Mouse (Mus musculus) inflammation-experienced regulatory T-cells, adult 6 months (primary cell): ENCODE results near the gene Ache. TPM values are rescaled to one million over a fixed set of nuclear protein-coding genes. Genes with fewer than 3 reads are reported as not detected.
"Not testable (repeated sequence)": the region's sequence is repeated elsewhere in the genome, so short reads cannot be mapped to it uniquely, and the experiment has no call there.

Experiments used
- ATAC-seq: one replicate; pipeline ENCODE4 v1.8.0; 2017
- polyA plus RNA-seq, 3 experiments: library from polyadenylated mRNA; unstranded; fragments of 100-300 nt; shearing (Covaris generic); gene quantifications; one replicate each; pipeline ENCODE4 v1.2.1; 2017

Ache gene
- polyA plus RNA-seq, result not detected

GRCm38 (mm10) chr5:137287032-137287952, at the start of gene Ache:
Ache (plus strand) TSS chr5:137287519.
- peak; percentile 27 for ATAC-seq

GRCm38 (mm10) chr5:137263897-137264720, 23.2 kb upstream of the Ache start:
- ATAC-seq, result no peak

DNA sequence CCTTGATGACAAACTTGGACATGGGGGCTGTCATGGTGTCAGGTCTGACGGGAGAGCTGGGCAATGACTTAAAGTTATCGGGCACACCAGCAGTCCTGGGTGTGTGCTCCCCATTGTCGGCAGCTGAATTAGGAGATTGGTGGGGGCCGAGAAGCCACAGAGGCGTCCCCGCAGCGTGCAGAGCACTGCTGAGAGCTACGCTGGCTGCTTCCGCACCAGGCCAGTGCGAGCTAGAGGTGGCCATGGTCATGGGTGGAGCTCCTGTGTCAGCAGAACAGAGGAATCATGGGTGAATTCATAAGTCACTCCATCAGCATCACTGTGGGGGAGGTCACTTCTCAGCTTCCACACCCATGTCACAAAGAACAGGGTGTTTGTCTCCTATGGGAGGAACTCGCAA, 22.5 kb upstream of the Ache start:
- ATAC-seq, result no peak

- peak; percentile 80 for ATAC-seq
Measured at GRCm38 (mm10) chr5:137268131-137268910, 19.0 kb upstream of the Ache start.

GRCm38 (mm10) chr5:137277360-137278342, 9.7 kb upstream of the Ache start:
- ATAC-seq, result no peak

DNA sequence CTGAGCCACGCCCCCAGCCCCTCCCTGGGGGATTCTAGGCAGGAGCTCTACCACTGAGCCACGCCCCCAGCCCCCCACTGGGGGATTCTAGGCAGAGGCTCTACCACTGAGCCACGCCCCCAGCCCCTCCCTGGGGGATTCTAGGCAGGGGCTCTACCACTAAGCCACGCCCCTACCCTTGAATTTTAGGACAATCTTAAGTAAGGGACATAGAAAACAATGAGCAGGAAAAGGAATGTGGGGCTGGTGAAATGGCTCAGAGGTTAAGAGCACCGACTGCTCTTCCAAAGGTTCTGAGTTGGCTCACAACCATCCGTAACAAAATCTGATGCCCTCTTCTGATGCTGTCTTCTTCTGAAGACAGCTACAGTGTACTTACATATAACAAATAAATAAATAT, 2.9 kb upstream of the Ache start:
- not testable (repeated sequence) for ATAC-seq

GRCm38 (mm10) chr5:137285045-137285444, 2.3 kb upstream of the Ache start:
- ATAC-seq, result no peak

DNA sequence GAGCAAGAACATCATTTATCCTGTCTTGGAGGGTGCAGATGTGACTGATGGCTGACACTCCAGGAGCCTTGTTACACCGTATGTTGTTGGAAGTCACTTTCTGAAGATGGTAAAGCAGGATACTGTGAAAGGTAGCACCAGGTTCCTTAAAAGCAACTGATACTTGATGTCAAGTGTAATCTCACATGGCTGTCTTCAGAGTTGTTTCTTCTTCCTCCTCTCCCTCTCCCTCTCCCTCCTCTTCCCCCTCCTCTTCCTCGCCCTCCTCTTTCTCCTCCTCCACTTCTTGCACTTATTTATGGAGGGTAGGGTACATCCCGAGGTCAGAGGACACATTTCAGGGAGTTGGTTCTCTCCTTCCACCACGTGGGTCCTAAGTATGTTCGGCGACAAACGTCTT, 1.3 kb upstream of the Ache start:
- ATAC-seq, result no peak

DNA sequence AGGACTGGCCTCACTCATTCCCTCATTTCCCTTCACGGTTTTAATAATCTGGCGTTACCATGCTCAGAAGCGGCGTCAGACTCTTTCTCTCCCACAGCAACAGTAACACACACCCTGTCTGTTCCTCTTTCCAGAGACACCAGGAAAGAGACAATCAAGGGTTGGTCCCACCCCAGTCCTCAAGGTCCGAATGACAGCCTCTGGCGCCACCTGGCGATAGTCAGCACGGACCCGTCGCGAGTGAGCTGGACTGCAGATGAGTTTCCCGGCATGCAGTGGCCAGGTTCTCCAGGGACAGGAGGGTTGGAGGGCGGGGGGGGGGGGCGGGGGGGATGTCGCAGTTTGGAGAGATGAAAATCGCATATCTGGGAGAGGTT, 676 bp upstream of the Ache start:
- no peak for ATAC-seq

GRCm38 (mm10) chr5:137287953-137288743, 829 bp downstream of the Ache start:
- ATAC-seq, result peak; percentile 25

DNA sequence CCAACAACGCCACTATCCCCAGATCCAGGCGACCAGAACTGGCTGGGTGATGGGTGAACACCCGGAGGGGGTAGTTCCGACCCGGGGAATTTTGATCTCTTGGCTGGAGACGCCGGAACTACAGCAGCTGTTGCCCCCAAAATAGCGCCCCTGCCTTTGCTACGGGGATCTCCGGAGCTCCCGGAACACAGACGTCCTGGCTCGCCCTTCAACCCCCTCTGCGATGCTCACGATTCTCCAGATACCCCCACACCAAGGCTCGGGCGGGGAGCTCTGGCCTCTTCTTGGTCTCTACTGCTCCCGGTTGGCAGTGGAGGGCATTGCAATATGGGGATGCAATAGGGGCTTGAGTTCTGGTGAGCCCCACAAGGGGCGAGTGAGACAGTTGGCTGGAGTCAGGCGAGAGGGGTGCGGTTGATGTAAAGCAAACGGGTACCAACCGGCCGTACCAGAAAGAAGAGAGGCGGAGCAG, 1.7 kb downstream of the Ache start:
- ATAC-seq, result no peak

DNA sequence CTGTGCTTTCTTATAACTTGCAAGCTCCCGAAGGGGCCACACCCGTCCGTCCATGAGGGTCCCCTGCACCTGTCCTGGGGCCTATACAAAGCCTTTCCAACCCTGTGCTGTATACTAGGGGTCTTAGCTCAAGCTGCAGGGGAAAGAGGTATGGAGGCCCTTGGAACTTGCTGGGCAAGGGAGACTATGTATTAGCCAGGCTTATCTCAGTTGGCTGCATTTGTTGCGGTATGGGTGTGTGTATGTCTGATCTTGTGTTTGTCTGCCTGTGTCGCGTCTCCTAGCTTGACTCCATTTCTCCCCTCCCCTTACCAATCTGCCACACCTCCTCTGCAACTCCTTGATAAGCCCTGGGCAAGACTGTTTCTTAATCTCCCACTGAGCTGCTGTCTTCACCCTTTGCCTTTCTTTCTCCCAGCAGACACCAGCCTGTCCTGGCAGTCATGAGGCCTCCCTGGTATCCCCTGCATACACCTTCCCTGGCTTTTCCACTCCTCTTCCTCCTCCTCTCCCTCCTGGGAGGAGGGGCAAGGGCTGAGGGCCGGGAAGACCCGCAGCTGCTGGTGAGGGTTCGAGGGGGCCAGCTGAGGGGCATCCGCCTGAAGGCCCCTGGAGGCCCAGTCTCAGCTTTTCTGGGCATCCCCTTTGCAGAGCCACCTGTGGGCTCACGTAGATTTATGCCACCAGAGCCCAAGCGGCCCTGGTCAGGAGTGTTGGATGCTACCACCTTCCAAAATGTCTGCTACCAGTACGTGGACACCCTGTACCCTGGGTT, 2.5 kb downstream of the Ache start:
- ATAC-seq, result no peak

GRCm38 (mm10) chr5:137290677-137291076, 3.4 kb downstream of the Ache start:
- ATAC-seq, result no peak

GRCm38 (mm10) chr5:137291381-137291926, 4.1 kb downstream of the Ache start:
- ATAC-seq, result no peak

- ATAC-seq, result no peak
Measured at GRCm38 (mm10) chr5:137293282-137293681, 6.0 kb downstream of the Ache start.

DNA sequence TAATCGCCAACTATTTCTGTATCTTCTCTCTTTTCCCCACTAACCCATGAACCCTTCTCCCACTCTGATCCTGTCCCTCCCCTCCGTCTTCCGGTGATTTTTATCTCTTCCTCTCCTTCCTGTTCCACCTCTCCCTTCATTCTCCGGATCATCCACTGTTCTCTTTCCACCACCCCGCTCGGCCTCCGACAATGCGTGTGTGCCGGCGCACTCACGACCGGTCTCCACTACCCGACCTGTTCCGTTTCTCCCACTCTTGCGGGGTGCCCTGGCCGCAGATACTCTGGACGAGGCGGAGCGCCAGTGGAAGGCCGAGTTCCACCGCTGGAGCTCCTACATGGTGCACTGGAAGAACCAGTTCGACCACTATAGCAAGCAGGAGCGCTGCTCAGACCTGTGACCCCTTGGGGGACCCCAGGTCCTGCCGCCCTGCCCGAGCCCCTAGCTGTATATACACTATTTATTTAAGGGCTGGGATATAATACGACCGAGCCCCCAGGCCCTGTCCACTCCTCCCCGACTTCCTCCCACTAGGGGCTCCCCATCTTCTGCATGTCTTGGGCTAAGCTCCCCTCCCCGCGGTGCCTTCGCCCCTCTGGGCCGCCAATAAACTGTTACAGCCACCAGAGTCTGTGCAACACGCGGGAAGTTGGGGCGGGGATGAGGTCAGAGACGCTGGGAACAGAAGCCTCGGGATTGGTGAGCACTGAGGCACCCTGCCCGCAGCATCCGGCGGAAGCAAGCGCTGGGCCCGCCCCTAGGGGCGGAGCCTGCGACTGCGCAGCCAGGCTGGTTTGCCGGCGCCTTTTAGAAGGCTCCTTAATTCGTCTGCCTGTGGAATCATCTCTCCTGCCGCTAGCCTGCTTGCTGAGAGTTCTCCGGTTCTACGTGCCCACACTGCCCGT, 6.8 kb downstream of the Ache start, which contains the start of gene Ufsp1:
Ufsp1 (plus strand) TSS at position 791 of the 905 bp plus-strand sequence.
- ATAC-seq, result peak; percentile 96

GRCm38 (mm10) chr5:137294744-137295093, 7.4 kb downstream of the Ache start:
- peak; percentile 25 for ATAC-seq

- ATAC-seq, result no peak
Measured at GRCm38 (mm10) chr5:137295296-137295695, 8.0 kb downstream of the Ache start.
